Mouse (Mus musculus) lung, adult 18-20 months (tissue): ENCODE measurements around the gene Clca3a2.
"Not testable (repeated sequence)": the region's sequence is repeated elsewhere in the genome, so short reads cannot be mapped to it uniquely, and the experiment has no call there.

Source experiments
- DNase-seq, 2 experiments: peaks; one replicate each; pipeline ENCODE4 v3.0.0; 2022; ENCODE audit warnings: mixed read lengths in 2 of 2

The Clca3a2 gene

GRCm38 (mm10) chr3:144819219-144819618, at the start of gene Clca3a2:
Clca3a2 (minus strand) TSS chr3:144819494.
- DNase-seq: not testable (repeated sequence)

GRCm38 (mm10) chr3:144849584-144849983, 30.3 kb upstream of the Clca3a2 start:
- no peak for DNase-seq

- DNase-seq: not testable (repeated sequence)
These were observed 29.8 kb upstream of the Clca3a2 start, which contains the start of gene Clca3b for GRCm38 (mm10) chr3:144849014-144849556. Clca3b (minus strand) TSS chr3:144849357.

- DNase-seq: no peak
These were observed 8.0 kb upstream of the Clca3a2 start for GRCm38 (mm10) chr3:144827257-144827656.

- DNase-seq: peak; percentile 51 to 64
These were observed 5.9 kb upstream of the Clca3a2 start for GRCm38 (mm10) chr3:144825151-144825550.

- DNase-seq: no peak
These were observed 4.0 kb upstream of the Clca3a2 start for GRCm38 (mm10) chr3:144823331-144823730.

- no peak for DNase-seq
These were observed 1.3 kb upstream of the Clca3a2 start for GRCm38 (mm10) chr3:144820632-144821031.

GRCm38 (mm10) chr3:144813336-144813735, 6.0 kb downstream of the Clca3a2 start:
- not testable (repeated sequence) for DNase-seq

- no peak for DNase-seq
These were observed 7.5 kb downstream of the Clca3a2 start for GRCm38 (mm10) chr3:144811821-144812220.

- not testable (repeated sequence) for DNase-seq
These were observed 11.0 kb downstream of the Clca3a2 start for GRCm38 (mm10) chr3:144808153-144808925.

GRCm38 (mm10) chr3:144806626-144807025, 12.7 kb downstream of the Clca3a2 start:
- DNase-seq: not testable (repeated sequence)

GRCm38 (mm10) chr3:144801861-144802260, 17.4 kb downstream of the Clca3a2 start:
- DNase-seq: peak in 1 of 2 experiments; percentile 3

GRCm38 (mm10) chr3:144785181-144786148, 33.8 kb downstream of the Clca3a2 start:
- no peak for DNase-seq

GRCm38 (mm10) chr3:144765161-144765560, 54.1 kb downstream of the Clca3a2 start:
- DNase-seq: no peak

GRCm38 (mm10) chr3:144761454-144761853, 57.8 kb downstream of the Clca3a2 start:
- peak in 1 of 2 experiments; percentile 6 for DNase-seq

GRCm38 (mm10) chr3:144760592-144761309, 58.5 kb downstream of the Clca3a2 start, which contains the start of gene Clca3a1:
Clca3a1 (minus strand) TSS chr3:144760977.
- DNase-seq: peak in 1 of 2 experiments; percentile 24

- no peak for DNase-seq
These were observed 59.6 kb downstream of the Clca3a2 start for GRCm38 (mm10) chr3:144759719-144760118.

- DNase-seq: not testable (repeated sequence)
These were observed 63.2 kb downstream of the Clca3a2 start for GRCm38 (mm10) chr3:144756103-144756502.

GRCm38 (mm10) chr3:144753120-144753519, 66.2 kb downstream of the Clca3a2 start:
- DNase-seq: peak in 1 of 2 experiments; percentile 7

- not testable (repeated sequence) for DNase-seq
These were observed 70.0 kb downstream of the Clca3a2 start for GRCm38 (mm10) chr3:144749062-144749963.

- not testable (repeated sequence) for DNase-seq
These were observed 71.6 kb downstream of the Clca3a2 start for GRCm38 (mm10) chr3:144747706-144748105.
